Mouse (Mus musculus): Measurements from ENCODE around the gene Kctd14. TPM values are rescaled to one million over a fixed set of nuclear protein-coding genes. Genes with fewer than 3 reads are reported as not detected.

Kctd14 gene
- total RNA-seq, 2 experiments from 2014 or later, result 1.5 to 2.0 TPM

Other genes with a start within 250 kb of the Kctd14 start
- 10 to 100 TPM in 1 of 2 experiments, 1 to 10 TPM in 1; 8.4 to 10.6 TPM for gene Usp35, start 119.3 kb upstream of the Kctd14 start, total RNA-seq (2021)
- 10 to 100 TPM; 10.6 to 11.5 TPM for gene Kctd21, start 119.0 kb upstream of the Kctd14 start, total RNA-seq (2021)
- 10 to 100 TPM; 14.0 to 15.2 TPM for gene Alg8, start 79.7 kb upstream of the Kctd14 start, total RNA-seq (2021)
- gene Ndufc2, start 51.3 kb upstream of the Kctd14 start, total RNA-seq (2021), result 100 to 1,000 TPM; 276 to 365 TPM
- gene Thrsp, start 33.6 kb upstream of the Kctd14 start, total RNA-seq (2021), result 1,000 to 10,000 TPM in 1 of 2 experiments, 100 to 1,000 TPM in 1; 976 to 2,135 TPM
- 10 to 100 TPM; 52.0 to 56.0 TPM for gene Ints4, start 29.6 kb downstream of the Kctd14 start, total RNA-seq (2021)
- gene Aamdc, start 128.2 kb downstream of the Kctd14 start, total RNA-seq (2021), result 10 to 100 TPM; 28.7 to 55.4 TPM
- gene Rsf1, start 128.6 kb downstream of the Kctd14 start, total RNA-seq (2021), result 10 to 100 TPM; 23.1 to 24.2 TPM
- 10 to 100 TPM; 47.4 to 53.8 TPM for gene Clns1a, start 245.3 kb downstream of the Kctd14 start, total RNA-seq (2021)

Data from adrenal gland, adult 18-20 months (tissue).